Mouse (Mus musculus): ENCODE measurements around the gene Ppm1m. TPM values are rescaled to one million over a fixed set of nuclear protein-coding genes. Genes with fewer than 3 reads are reported as not detected.
"Not testable (repeated sequence)": the region's sequence is repeated elsewhere in the genome, so short reads cannot be mapped to it uniquely, and the experiment has no call there.

The Ppm1m gene
- polyA plus RNA-seq, 1 experiment from 2014 or later, result 11.3 TPM

DNA sequence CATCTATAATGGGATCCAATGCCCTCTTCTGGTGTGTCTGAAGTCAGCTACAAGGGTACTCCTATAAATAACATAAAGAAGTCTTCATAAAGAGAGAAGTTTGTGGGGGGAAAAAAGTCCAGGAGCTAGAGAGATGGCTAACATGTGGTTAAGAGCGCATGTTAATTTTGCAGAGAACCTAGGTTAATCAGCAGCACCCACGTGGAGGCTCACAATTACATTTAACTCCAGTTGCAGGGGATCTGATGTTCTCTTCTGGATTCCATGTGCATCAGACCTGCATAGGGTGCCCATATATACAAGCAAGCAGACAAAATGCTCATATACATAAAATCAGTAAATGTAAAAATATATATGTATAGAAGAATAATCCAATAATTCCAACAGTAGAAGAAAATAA lies 26.2 kb downstream of the Ppm1m start:
- 64% methylated on average over 2 of the region's 2 CpGs for WGBS
- ATAC-seq (ENCODE audit: low FRiP score, low TSS enrichment), result no peak
- Histone ChIP-seq H3K4me2 (ENCODE audit: low read length) (peak overlapping the region; percentile 64), H3K27me3 (ENCODE audit: control insufficient read depth, insufficient read depth, low read length) (0 out of 2 replicates have a peak, but pooled peaks cover 2% of the 10 kb centered on the region), H3K4me3 (replicated peaks; ENCODE audit: low read depth, low read length) (peak overlapping the region; percentile 94), H3K9ac (replicated peaks; ENCODE audit: low read length) (peak overlapping the region; percentile 23; the same call in 1 of the 2 replicates), H3K27ac (replicated peaks; ENCODE audit: low read depth, low read length) (no peak overlapping the region), H3K36me3 (ENCODE audit: control insufficient read depth, insufficient read depth, low read length) (peaks cover 21% of the 10 kb centered on the region), H3K9me3 (ENCODE audit: control insufficient read depth, low read length) (no peaks in the 10 kb centered on the region), H3K4me1 (ENCODE audit: control insufficient read depth, insufficient read depth, low read length) (peaks cover 35% of the 10 kb centered on the region)
- DNase-seq, result no peak

- 28% methylated on average over 3 of the region's 3 CpGs for WGBS
- peak overlapping the region; percentile 94 for H3K4me3 ChIP-seq (replicated peaks; ENCODE audit: low read depth, low read length)
- H3K27me3 ChIP-seq (ENCODE audit: control insufficient read depth, insufficient read depth, low read length), result 0 out of 2 replicates have a peak, but pooled peaks cover 2% of the 10 kb centered on the region
- H3K4me2 ChIP-seq (ENCODE audit: low read length), result peak overlapping the region; percentile 64
- ATAC-seq (ENCODE audit: low FRiP score, low TSS enrichment) (no peak), DNase-seq (no peak)
- peaks cover 13% of the 10 kb centered on the region for H3K36me3 ChIP-seq (ENCODE audit: control insufficient read depth, insufficient read depth, low read length)
- H3K9ac ChIP-seq (replicated peaks; ENCODE audit: low read length), result no peak overlapping the region
- H3K9me3 ChIP-seq (ENCODE audit: control insufficient read depth, low read length), result no peaks in the 10 kb centered on the region
- peaks cover 35% of the 10 kb centered on the region for H3K4me1 ChIP-seq (ENCODE audit: control insufficient read depth, insufficient read depth, low read length)
- H3K27ac ChIP-seq (replicated peaks; ENCODE audit: low read depth, low read length), result no peak overlapping the region
Observed at GRCm38 (mm10) chr9:106172527-106172926, 27.0 kb downstream of the Ppm1m start.

- Histone ChIP-seq H3K36me3 (ENCODE audit: control insufficient read depth, insufficient read depth, low read length) (peaks cover 3% of the 10 kb centered on the region), H3K4me2 (ENCODE audit: low read length) (peak overlapping the region; percentile 64), H3K27ac (replicated peaks; ENCODE audit: low read depth, low read length) (peak overlapping the region; percentile 98), H3K27me3 (ENCODE audit: control insufficient read depth, insufficient read depth, low read length) (0 out of 2 replicates have a peak, but pooled peaks cover 2% of the 10 kb centered on the region), H3K4me3 (replicated peaks; ENCODE audit: low read depth, low read length) (peak overlapping the region; percentile 94), H3K9me3 (ENCODE audit: control insufficient read depth, low read length) (no peaks in the 10 kb centered on the region), H3K9ac (replicated peaks; ENCODE audit: low read length) (peak overlapping the region; percentile 93), H3K4me1 (ENCODE audit: control insufficient read depth, insufficient read depth, low read length) (peaks cover 35% of the 10 kb centered on the region)
- WGBS, result 1% methylated on average over 30 of the region's 30 CpGs
- DNase-seq, result peak; percentile 71
- peak; percentile 70 for ATAC-seq (ENCODE audit: low FRiP score, low TSS enrichment)
Observed at GRCm38 (mm10) chr9:106171346-106172158, 28.0 kb downstream of the Ppm1m start.

DNA sequence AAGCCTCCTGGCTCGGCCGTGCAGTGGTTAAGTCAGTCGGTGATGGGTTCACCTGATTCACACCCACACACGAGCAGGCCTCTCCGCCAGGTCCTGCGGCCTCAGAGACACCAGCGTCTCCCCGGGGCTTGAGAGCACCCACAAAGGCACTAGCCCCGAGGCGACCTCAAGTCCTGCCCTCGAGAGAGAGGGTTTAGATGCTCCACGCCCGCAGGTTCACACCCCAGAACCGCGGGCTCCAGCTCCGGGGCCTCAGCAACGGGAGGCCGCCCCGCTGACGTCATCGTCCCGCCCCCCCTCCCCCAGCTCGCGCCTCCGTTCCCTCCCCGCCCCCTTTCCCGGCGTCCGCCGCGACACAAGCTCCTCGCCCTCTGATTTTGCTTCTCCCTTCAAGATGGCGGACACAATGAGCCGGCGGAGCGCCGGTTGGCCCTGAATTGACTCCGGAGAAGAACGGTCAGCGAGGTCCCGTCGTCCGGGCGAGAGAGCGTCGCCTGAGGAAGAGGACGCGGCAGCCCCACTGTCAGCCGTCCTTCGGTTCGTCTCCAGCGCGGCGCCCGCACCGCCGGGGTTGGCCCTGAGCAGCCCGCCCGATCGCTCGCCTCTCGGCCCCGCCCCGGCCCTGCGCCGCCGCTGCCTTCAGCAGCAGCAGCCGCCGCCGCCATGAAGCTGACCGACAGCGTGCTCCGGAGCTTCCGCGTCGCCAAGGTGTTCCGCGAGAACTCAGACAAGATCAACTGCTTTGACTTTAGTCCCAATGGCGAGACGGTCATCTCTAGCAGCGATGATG lies 28.8 kb downstream of the Ppm1m start, which contains the start of gene Wdr82:
Wdr82 (plus strand) TSS at position 373 of the 790 bp plus-strand sequence.
- Histone ChIP-seq H3K27ac (replicated peaks; ENCODE audit: low read depth, low read length) (peak within 1 kb of the TSS; percentile 98), H3K4me1 (ENCODE audit: control insufficient read depth, insufficient read depth, low read length) (peaks cover 35% of the 10 kb centered on the region), H3K9ac (replicated peaks; ENCODE audit: low read length) (peak within 1 kb of the TSS; percentile 93), H3K4me2 (ENCODE audit: low read length) (peak within 1 kb of the TSS; percentile 64), H3K4me3 (replicated peaks; ENCODE audit: low read depth, low read length) (peak within 1 kb of the TSS; percentile 94), H3K9me3 (ENCODE audit: control insufficient read depth, low read length) (no peaks in the 10 kb centered on the region), H3K27me3 (ENCODE audit: control insufficient read depth, insufficient read depth, low read length) (0 out of 2 replicates have a peak, but pooled peaks cover 2% of the 10 kb centered on the region), H3K36me3 (ENCODE audit: control insufficient read depth, insufficient read depth, low read length) (no peaks in the 10 kb centered on the region)
- ATAC-seq (ENCODE audit: low FRiP score, low TSS enrichment) (peak; percentile 92), DNase-seq (peak; percentile 96)
- WGBS, result 1% methylated on average over 81 of the region's 81 CpGs

DNA sequence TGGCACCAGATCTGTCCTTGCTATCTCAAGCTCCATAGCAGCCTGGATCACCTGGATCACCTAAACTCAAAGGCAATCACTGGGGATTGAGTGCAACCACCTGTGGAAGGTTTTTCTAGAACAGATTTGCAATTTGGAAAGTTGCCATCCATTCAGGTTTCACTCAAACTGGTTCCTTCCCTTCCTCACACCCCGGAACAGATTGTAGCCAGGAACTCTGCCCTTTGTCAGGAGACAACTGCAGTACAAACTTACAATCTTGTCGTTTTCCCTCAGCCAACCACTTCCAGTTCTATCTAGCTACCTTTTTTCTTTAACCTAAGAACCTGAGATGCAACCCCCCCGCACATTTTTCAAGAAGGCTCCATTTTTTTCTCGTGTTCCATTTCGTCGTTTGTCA lies 29.6 kb downstream of the Ppm1m start:
- 41% methylated on average over 6 of the region's 6 CpGs for WGBS
- H3K4me1 ChIP-seq (ENCODE audit: control insufficient read depth, insufficient read depth, low read length), result peaks cover 29% of the 10 kb centered on the region
- H3K4me3 ChIP-seq (replicated peaks; ENCODE audit: low read depth, low read length), result peak overlapping the region; percentile 94
- peak overlapping the region; percentile 93; the same call in 1 of the 2 replicates for H3K9ac ChIP-seq (replicated peaks; ENCODE audit: low read length)
- H3K9me3 ChIP-seq (ENCODE audit: control insufficient read depth, low read length), result no peaks in the 10 kb centered on the region
- DNase-seq (no peak), ATAC-seq (ENCODE audit: low FRiP score, low TSS enrichment) (no peak)
- H3K27ac ChIP-seq (replicated peaks; ENCODE audit: low read depth, low read length), result 0 out of 2 replicates have a peak overlapping the region, but pooled peaks have one; percentile 98
- H3K27me3 ChIP-seq (ENCODE audit: control insufficient read depth, insufficient read depth, low read length), result 0 out of 2 replicates have a peak, but pooled peaks cover 2% of the 10 kb centered on the region
- H3K36me3 ChIP-seq (ENCODE audit: control insufficient read depth, insufficient read depth, low read length), result no peaks in the 10 kb centered on the region
- peak overlapping the region; percentile 64 for H3K4me2 ChIP-seq (ENCODE audit: low read length)

DNA sequence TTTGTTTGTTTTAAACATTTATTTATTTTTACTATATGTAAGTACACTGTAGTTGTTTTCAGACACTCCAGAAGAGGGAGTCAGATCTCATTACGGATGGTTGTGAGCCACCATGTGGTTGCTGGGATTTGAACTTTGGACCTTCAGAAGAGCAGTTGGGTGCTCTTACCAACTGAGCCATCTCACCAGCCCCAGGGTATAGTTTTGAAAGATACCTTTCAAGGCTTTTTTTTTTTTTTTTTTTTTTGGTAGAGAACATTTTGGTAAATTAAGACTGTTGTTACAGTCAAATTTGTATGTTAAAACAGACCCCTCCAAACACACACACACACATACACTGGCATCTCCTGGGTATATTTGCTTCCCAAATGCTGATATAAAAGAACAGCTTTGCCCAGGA lies 30.5 kb downstream of the Ppm1m start:
- not testable (repeated sequence) for H3K9ac ChIP-seq (replicated peaks; ENCODE audit: low read length); H3K4me3 ChIP-seq (replicated peaks; ENCODE audit: low read depth, low read length); DNase-seq; H3K27ac ChIP-seq (replicated peaks; ENCODE audit: low read depth, low read length); H3K36me3 ChIP-seq (ENCODE audit: control insufficient read depth, insufficient read depth, low read length); H3K9me3 ChIP-seq (ENCODE audit: control insufficient read depth, low read length); H3K27me3 ChIP-seq (ENCODE audit: control insufficient read depth, insufficient read depth, low read length); ATAC-seq (ENCODE audit: low FRiP score, low TSS enrichment); H3K4me2 ChIP-seq (ENCODE audit: low read length)
- 83% methylated on average over 1 of the region's 1 CpGs for WGBS
- peaks cover 21% of the 10 kb centered on the region for H3K4me1 ChIP-seq (ENCODE audit: control insufficient read depth, insufficient read depth, low read length)

- ATAC-seq (ENCODE audit: low FRiP score, low TSS enrichment) (no peak), DNase-seq (no peak)
- Histone ChIP-seq H3K4me3 (replicated peaks; ENCODE audit: low read depth, low read length) (no peak overlapping the region), H3K36me3 (ENCODE audit: control insufficient read depth, insufficient read depth, low read length) (no peaks in the 10 kb centered on the region), H3K4me2 (ENCODE audit: low read length) (no peak overlapping the region), H3K4me1 (ENCODE audit: control insufficient read depth, insufficient read depth, low read length) (peaks cover 9% of the 10 kb centered on the region; the same call in 1 of the 2 replicates), H3K27me3 (ENCODE audit: control insufficient read depth, insufficient read depth, low read length) (0 out of 2 replicates have a peak, but pooled peaks cover 2% of the 10 kb centered on the region), H3K9ac (replicated peaks; ENCODE audit: low read length) (no peak overlapping the region), H3K27ac (replicated peaks; ENCODE audit: low read depth, low read length) (no peak overlapping the region), H3K9me3 (ENCODE audit: control insufficient read depth, low read length) (no peaks in the 10 kb centered on the region)
- WGBS, result 48% methylated on average over 1 of the region's 1 CpGs
Observed at GRCm38 (mm10) chr9:106167703-106168102, 31.8 kb downstream of the Ppm1m start.

DNA sequence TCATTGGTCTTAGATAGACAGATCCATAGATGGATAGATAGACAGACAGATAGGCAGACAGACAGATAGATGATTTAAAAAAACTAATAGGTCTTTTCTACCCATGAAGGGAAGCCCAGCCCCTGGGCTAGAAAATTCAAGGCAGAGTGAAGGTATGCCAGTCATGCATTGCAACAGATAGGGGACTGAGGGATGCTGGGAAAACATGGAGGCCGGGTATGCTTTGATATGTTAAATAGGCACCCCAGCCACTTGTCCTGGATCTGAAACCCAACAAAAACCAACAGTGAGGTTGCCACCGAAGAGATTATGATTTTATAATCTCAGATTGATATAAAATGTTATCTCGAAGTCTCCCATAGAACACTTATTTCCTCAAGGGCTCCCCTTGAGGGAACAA lies 32.3 kb downstream of the Ppm1m start:
- H3K27ac ChIP-seq (replicated peaks; ENCODE audit: low read depth, low read length), result no peak overlapping the region
- H3K9me3 ChIP-seq (ENCODE audit: control insufficient read depth, low read length), result no peaks in the 10 kb centered on the region
- WGBS, result 75% methylated on average over 3 of the region's 3 CpGs
- no peak overlapping the region for H3K4me2 ChIP-seq (ENCODE audit: low read length)
- DNase-seq (no peak), ATAC-seq (ENCODE audit: low FRiP score, low TSS enrichment) (no peak)
- H3K27me3 ChIP-seq (ENCODE audit: control insufficient read depth, insufficient read depth, low read length), result 0 out of 2 replicates have a peak, but pooled peaks cover 2% of the 10 kb centered on the region
- H3K9ac ChIP-seq (replicated peaks; ENCODE audit: low read length), result no peak overlapping the region
- H3K4me3 ChIP-seq (replicated peaks; ENCODE audit: low read depth, low read length), result no peak overlapping the region
- H3K4me1 ChIP-seq (ENCODE audit: control insufficient read depth, insufficient read depth, low read length), result peaks cover 6% of the 10 kb centered on the region; the same call in 1 of the 2 replicates
- H3K36me3 ChIP-seq (ENCODE audit: control insufficient read depth, insufficient read depth, low read length), result no peaks in the 10 kb centered on the region
